Mouse (Mus musculus) fibroblast of lung, adult 2 months (primary cell): Measurements from ENCODE around the gene Nfkbia.

Experiments
- DNase-seq: peaks from one replicate; pipeline ENCODE4 v3.0.0-alpha.2; 2011; ENCODE audit warnings: low read depth

Gene Nfkbia

DNA sequence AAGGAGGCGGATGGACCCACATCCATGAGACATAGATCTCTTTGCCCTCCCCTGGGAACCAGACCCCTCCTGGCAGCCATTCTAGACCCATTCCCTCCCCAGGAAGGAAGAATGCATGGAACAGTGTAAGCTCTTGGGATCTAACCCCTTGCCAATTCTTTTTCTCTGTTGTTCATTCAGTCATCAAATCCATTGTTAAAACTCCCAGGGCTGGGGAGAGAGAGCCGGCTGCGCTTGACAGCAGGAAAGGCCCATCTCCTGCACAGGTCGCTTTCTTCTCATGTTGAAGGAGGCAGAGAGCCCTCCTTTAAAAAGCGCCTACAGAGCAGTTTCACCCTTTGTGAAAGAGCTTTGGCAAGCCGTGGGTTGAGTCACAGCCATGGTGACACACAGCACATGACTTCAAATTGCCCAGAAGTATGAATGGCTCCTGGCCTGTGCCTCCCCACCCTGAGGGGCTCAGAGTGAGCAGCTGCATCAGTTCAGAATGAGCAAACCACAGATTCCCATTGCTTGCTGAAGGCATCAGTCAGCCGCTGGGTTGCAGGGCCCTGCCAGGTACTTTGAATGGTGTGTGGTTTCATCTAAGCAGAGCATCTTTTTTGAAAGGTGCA lies 26.3 kb downstream of the Nfkbia start:
- peak; percentile 89 for DNase-seq

DNA sequence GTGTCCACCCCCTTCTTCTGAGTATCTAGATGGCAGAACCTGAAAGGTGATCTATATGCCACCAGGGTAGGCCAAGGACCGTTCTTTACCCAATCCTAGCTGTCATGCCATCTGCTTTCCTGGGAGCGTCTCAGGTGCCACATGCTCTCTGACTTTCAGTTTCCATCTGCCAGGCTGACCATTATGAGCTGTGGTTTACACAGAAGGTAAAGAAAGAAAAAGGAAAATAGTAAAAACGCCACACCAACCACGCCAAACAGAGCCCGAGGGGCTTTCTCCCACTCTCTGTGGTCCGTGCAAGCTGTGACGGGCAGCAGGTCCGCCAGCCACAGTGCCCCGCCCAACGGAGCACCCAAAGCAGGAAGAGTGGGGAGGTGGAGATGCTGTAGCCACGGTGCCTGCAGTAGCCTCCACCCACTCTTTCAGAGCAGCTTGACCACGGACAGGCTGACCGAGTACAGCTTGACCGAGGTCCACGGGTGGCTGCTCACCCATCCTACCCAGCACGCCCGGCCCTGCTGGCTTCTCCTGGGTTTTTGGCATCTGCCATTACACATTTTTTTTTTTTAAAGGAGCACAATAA lies 27.0 kb downstream of the Nfkbia start:
- no peak for DNase-seq

DNA sequence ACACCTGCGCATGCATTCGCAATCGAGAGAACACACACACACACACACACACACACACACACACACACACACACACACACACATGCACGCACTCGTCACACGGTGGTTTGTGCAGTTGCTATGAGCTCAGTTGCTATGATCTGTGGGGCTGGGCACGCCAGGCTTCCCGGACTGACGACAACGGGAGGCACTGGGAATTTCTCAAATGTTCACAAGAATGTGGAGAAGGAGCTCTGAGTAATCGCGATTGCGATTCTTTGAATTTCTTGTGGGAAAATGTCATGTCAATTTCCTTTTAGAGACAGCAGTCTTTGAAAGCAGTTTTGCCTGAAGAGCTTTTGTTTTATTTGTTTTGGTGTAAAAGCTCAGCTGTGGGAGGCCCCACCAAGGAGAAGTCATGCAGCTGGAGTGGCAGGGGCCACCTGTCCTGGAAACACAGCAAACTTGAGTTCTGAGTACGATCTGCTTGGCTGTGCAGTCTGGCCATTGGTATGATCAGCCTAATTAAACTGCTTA lies 27.5 kb downstream of the Nfkbia start:
- peak; percentile 91 for DNase-seq

DNA sequence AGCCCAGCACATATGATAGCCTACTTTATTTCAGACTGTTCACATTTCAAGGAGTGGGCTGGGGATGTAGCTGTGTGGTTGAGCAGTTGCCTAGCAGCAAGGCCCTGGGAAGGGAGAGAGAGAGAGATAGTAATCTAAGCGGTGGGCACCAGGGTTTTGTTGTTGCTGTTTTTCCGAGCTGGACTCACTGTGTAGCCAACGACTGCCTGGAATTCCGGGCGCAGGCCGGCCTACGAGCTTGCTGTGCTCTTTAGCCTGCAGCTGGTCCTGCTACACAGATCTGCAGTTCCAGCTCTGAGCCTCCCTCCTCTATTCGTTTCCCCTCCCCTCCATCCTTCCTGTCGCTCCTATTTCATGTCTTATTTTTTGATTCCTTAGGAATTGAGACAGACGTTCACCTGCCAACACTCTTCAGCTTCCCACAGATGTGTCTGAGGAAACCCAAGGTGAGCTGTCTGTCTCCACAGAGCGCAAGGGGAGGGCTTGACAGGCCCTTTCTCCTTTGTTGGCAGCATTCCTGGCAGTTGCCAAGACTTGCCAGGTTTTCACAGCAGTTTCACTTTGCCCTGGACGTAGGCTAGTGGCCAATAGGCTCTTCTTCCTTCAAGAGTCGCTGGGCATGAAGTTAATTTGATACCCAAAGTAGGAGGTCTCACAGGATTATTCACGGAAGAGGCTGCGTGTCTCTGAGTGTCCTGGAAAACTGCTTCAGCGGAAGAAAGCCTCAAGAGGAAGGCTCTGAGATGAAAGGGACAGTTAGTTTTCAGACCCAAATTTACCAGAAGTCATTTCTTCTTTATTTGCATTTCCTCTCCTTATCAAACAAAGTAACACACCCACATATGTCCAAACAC lies 28.2 kb downstream of the Nfkbia start:
- DNase-seq, result peak; percentile 86

DNA sequence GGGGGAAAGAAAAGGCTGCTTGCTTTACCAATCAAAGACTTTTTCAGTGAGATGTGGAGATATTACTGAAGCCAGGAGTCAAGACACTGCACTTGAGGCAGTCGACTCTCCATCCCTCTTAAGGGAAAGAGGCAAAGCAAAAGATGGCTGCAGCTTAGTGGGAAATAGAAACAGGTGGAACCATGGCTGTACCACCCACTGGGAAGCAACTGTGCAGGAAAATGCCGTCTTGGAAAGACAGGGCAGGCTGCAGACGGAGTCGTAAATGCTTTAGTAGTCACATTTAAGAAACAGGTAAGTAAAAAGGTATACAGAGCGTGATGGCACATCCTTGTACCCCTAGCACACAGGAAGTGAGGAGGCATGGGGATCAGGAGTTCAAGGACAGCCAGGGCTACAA lies 29.4 kb downstream of the Nfkbia start:
- DNase-seq, result no peak

DNA sequence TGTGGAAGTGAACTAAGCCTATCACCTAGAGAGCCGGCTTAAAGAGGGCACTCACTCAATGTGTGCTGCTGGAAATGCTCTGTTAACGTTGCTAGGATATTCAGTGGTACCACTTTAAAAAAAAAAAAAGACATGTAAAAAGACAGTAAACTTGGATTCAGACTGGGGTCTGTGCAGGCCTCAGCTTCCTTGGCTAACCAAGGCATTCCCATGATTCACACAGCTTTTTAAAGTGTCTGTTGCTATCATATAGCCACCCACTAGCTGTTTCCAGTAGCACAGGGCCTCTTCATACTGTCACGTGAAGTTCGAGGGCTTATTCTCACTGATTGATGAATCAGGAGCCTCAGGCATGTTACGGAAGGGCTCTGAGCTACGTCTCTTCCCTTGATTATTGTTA lies 30.0 kb downstream of the Nfkbia start:
- DNase-seq, result no peak

DNA sequence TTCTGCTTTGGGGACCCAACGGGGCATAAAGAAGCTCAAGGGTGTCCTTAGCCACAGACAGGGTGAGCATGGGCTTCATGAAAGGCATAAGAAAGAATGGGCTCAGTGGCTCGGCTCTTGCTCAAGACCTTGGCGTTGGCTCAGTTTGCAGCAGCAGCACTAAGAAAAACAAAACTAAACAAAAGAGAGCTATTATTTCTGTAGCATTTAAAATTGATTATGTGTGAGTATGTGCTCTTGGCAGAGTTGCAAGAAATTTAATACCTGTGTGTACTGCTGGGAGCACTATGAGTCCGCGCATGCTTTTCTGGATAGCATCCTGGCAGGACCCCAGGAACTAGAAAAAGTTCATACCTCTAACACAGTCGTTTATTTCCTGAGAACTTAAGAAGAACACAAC lies 30.7 kb downstream of the Nfkbia start:
- DNase-seq, result peak; percentile 84

DNA sequence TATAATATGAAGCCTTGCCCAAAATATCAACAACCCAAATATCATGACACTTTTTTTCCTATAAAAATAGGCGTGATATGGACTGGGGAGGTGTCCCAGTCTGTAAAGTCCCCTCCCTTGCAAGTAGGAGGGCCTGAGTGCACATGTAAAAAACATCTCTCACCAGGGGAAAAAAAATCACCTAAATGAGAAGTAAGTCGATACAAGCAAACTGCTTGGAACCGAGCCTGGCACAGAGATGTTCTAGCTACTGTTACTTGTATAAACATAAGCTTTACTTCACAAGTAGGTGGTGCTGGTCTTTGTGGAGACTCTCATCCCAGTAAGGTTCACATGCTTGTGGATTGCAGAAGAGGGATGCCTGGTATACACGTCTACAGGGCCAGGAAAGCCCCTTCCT lies 31.5 kb downstream of the Nfkbia start:
- DNase-seq, result no peak

DNA sequence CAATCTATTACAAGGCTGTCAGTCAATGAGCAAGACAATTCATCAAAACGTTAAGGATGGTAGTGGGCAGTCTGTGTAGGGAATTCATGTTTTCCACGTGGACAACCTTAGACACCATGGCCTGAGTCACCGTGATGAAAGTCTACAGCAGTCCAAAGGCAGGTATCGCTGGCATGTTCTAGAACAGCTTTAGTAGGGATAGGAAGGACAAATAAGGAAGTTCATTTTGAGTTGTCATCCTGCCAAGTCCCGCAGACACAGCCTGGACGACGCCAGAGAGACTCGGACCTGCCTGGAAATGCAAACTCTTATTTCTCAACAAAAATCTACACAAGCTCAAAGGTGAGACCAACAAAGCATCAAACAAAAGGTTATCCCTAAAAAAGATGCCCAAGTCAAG lies 32.7 kb downstream of the Nfkbia start:
- DNase-seq, result no peak

DNA sequence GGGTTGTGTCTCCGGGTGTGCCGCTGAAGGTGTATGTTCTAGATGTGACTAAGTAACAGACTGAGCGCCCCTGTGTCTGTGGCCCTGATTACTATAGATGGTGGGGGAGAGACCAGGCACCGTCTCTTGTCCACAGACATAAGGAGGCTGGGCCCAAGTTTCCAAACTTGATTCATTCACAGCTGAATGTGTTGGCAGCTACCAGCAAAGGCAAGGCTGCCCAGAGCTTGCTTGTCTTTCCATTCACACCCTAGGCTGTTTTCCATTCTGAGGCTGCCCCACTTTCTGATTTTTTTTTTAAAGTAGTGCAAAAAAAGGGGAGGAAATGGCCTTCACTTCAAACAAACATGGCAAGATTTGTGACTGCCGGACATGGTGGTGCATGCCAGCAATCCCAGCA lies 35.6 kb downstream of the Nfkbia start:
- DNase-seq, result no peak

DNA sequence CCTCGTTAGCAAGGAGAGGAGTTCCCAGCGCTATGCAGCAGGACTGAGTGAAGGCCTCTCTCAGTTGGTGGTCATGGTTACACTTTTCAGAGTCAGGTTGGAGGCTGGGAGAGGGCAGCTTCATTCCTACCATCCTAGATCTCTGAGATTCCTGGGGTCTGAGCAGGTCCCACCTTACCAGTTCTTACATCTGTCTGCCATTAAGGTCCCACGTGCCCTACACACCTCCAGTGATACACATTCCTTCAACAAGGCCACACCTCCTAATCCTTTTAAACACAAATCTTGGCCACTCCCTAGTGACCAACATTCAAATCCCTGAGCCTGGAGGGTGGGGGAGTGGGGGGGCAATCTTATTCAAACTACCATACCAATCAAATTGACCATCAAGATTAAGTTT lies 36.3 kb downstream of the Nfkbia start:
- DNase-seq, result no peak

DNA sequence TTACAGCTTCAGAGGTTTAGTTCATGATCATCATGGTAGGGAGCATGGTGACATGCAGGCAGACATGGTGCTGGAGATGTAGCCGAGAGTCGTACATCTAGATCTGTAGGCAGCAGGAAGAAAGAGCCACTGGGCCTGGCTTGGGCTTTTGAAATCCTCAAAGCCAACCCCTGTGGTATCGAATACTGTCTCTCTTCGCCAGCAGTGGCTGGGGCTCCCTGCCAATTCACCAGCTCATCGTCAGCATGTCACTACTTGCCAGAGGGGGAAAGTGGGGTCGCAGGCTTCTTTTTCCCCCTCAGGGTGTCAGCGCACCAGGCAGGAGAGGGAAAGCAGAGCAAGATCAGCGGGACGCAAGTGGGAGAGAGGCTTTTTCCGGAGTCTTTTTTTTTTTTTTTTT lies 37.2 kb downstream of the Nfkbia start:
- no peak for DNase-seq

DNA sequence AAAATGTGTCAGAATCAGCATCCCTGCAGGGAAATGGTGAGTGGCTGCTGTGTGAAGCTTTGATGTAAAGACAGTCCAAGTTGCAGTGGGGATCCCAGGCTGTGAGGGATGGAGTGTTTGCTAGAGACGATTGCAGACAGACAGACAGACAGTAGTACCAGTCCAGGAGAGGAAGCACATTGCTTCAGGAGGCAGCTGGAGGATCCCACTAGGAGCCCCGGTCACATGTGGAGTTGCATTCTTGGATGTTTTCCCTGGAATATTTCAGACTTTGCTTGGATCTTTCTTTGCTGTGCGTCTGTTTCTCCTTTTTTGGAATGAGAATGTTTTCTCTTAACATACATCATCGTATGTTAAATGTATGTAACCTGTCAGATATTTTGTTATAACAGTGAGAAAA lies 38.5 kb downstream of the Nfkbia start:
- DNase-seq, result no peak

DNA sequence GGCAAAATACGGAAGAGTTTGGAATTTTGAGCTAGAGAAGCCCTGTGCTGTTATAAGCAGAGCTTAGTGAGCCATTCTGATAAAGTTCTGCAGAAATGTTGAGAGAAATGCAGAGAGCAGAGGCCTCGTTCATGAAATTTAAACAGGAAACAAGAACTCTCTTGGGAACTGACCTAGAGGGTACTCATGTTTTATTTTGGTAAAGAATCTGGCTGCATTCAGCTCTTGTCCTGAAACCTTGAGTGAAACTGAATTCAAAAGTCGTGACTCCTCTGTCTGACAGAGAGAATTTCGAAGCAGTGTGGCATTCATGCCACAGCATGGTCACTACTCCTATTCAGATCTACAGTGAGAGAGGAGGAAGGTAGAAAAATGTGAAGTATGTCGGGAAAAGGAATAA lies 39.6 kb downstream of the Nfkbia start:
- no peak for DNase-seq

DNA sequence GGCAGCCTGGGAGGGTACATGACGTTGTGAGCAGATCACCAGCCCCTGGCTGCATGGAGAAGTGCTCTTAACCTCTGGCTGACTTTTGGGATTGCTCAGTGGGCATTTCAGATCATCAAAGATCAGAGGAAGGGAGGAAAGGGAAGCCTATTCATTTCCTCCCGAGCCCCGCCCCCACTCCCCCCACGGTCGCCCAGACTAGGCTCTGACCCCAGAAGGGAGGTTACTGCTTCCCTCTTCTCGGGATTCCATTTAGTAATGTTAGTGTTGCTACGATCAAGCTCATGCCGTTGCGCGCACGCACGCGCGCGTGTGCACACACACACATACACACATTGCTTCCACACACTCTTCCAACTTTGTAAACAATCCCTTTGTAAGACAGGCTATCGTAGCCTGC lies 42.0 kb downstream of the Nfkbia start:
- DNase-seq, result no peak

DNA sequence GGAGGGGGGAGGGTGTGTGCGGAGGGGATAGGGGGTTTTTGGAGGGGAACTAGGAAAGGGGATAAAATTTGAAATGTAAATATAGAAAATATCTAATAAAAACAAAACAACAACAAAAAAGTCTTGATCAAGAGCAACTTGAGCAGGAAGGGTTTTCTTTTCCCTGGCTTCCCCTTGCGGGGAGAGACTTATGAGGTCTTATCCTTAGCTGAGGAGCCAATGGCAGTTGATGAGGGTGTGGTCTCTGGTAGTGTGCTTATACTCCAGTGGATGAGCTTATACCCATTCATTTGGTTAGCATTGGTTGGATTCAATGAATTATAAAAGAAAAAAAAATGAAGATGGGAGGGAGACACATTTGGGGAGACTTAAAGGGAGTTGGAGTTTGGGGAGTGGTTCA lies 43.4 kb downstream of the Nfkbia start:
- DNase-seq, result no peak

DNA sequence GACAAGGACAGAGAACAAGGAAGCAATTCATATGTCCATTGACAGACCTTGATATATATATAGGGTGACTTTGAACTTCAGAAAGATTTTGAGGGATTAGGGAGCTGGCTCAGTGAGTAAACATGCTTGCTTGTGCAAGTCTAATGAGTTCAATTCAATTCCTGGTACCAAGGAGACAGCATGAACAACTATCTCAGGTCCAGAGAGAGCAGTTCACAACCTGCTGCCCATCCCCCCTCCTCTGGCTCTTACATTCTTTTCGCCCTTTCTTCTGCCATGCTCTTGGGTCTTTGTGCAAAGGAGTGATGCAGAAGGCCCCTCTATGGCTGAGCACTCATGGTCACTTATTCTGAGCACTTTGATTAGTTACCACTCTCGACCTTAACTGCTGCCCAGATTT lies 44.0 kb downstream of the Nfkbia start:
- DNase-seq, result no peak

DNA sequence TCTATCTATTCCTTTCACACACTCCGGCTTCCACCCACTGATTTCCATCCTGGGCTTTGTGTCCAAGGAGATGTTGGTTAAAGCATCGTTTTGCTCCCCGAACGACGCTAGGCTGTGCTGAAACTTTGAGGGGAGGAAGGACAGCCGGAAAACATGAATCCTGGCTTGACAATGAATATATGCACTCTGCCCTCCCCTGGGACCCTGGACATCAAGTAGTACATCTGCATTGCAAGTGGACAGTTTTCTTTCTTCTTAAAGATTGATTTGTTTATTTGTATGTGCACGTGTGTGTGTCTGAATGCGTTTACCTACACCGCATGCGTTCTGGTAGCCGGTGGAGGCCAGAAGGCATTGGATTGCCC lies 45.1 kb downstream of the Nfkbia start:
- DNase-seq, result no peak

DNA sequence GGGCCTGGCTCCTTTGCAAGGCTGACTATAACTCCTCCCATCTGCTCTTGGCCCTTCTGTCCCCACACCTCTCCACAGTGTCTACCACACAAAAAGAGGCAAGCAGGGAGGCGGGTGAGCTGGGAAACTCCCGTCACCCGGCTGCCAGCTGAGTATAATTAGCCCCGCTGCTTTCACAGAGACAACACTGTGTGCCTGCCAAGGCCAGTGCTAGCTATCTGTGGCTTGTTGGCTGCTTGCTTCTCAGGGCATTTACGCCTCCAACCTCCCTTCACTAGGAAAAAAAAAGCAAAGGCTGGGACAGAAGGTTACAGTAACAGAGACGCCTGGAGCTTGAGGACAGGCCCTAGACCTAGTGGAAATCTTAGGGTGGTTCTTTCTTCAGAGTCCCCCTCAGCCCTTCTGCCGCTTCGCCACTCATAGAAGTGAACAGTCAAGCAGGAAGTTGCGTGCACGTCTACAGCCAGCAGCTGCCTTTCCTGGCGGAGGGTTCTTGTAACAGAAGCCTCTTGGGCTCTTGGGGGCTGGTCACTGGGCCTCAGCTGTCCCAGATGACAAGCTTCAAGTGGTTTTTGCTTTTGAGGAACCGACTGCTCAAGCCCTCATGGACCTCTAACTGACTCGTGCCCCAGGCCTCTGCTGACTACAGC lies 45.6 kb downstream of the Nfkbia start:
- peak; percentile 96 for DNase-seq

DNA sequence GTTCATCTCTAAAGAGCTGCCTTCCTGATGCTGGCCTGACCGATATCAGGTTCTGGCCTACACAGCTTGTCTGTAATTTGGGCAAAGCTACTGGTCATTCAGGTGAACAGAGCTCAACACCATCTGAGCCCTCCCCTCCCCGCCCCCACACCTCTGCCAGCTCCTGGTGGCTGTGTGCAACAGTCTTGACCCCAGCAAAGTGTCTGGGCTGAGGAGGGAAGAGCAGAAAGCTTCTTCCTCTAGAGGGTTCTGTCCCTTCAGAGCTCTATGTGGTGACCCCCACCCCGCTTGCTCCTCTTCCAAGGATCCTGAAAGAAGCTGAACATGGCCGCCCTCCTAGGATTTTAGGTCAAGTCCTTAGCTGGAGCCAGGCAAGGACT lies 46.1 kb downstream of the Nfkbia start:
- DNase-seq, result no peak

DNA sequence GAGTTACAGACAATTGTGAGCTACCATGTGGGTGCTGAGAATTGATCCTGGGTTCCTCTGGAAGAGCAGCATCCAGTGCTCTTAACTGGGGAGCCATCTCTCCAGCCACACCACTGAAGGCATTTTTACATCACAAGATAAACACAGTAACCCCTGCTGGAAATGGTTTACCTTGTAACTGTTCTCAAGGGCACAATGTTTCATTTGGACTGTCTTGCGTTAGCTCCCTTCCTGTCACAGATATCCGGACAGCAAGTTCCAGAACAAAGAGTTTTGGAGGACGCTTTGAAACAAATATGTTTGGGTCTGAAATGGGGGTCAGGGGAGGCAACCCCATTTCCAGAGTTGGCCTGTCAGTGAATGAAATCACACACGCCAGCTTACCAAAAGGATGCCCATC lies 46.9 kb downstream of the Nfkbia start:
- no peak for DNase-seq

DNA sequence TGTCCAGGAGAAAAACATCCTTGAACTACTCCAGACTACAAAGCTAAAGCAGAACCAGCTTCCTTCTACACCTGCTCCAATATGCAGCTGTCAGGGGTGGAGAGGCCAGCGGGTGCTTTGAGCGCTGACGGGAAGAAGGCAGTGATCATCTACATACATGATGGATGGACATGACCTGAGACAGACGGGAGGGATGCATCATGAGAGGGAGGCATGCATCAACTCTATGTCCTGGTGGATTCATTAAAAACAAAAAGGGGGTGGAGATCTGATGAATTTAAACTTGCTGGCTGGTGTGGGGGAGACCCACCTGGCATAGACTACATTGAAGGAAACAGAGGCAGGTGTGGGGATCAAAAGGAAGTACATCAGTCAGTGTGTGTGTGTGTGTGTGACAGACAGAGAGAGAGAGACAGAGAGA lies 48.4 kb downstream of the Nfkbia start:
- DNase-seq, result no peak
